Mouse (Mus musculus): ENCODE results near the gene Ptpn14.

- no peak for TF ChIP-seq CTCF (IDR thresholded peaks at IDR 0.05; ENCODE audit: control insufficient read depth, insufficient read depth, low read length)
- no peak for TF ChIP-seq POLR2A (IDR thresholded peaks at IDR 0.05; ENCODE audit: borderline replicate concordance, control insufficient read depth, low read depth, low read length)
Measured at GRCm38 (mm10) chr1:189811778-189812177, 83.7 kb downstream of the Ptpn14 start.
